Mouse (Mus musculus): ENCODE data around the gene Aacs.

The Aacs gene

GRCm38 (mm10) chr5:125492379-125493092 lies 16.9 kb downstream of the Aacs start:
- DNase-seq (ENCODE audit: low read depth, low spot score) = no peak

GRCm38 (mm10) chr5:125493093-125493423 lies 17.4 kb downstream of the Aacs start:
- no peak for DNase-seq (ENCODE audit: low read depth, low spot score)

- DNase-seq (ENCODE audit: low read depth, low spot score) = no peak
Observed at GRCm38 (mm10) chr5:125495655-125496054, 20.0 kb downstream of the Aacs start.

- DNase-seq (ENCODE audit: low read depth, low spot score) = peak; percentile 76
Observed at GRCm38 (mm10) chr5:125497821-125498600, 22.4 kb downstream of the Aacs start.

- DNase-seq (ENCODE audit: low read depth, low spot score) = no peak
Observed at GRCm38 (mm10) chr5:125501505-125501904, 25.9 kb downstream of the Aacs start.

- no peak for DNase-seq (ENCODE audit: low read depth, low spot score)
Observed at GRCm38 (mm10) chr5:125502186-125502585, 26.6 kb downstream of the Aacs start.

GRCm38 (mm10) chr5:125503628-125504027 lies 28.0 kb downstream of the Aacs start:
- no peak for DNase-seq (ENCODE audit: low read depth, low spot score)

- DNase-seq (ENCODE audit: low read depth, low spot score) = no peak
Observed at GRCm38 (mm10) chr5:125504692-125505091, 29.1 kb downstream of the Aacs start.

GRCm38 (mm10) chr5:125505968-125506367 lies 30.4 kb downstream of the Aacs start:
- no peak for DNase-seq (ENCODE audit: low read depth, low spot score)

- DNase-seq (ENCODE audit: low read depth, low spot score) = peak; percentile 60
Observed at GRCm38 (mm10) chr5:125507582-125507981, 32.0 kb downstream of the Aacs start.

- DNase-seq (ENCODE audit: low read depth, low spot score) = no peak
Observed at GRCm38 (mm10) chr5:125508006-125508405, 32.4 kb downstream of the Aacs start.

- DNase-seq (ENCODE audit: low read depth, low spot score) = peak; percentile 82
Observed at GRCm38 (mm10) chr5:125509541-125509940, 33.9 kb downstream of the Aacs start.

GRCm38 (mm10) chr5:125515006-125515405 lies 39.4 kb downstream of the Aacs start:
- DNase-seq (ENCODE audit: low read depth, low spot score) = no peak

- peak; percentile 39 for DNase-seq (ENCODE audit: low read depth, low spot score)
Observed at GRCm38 (mm10) chr5:125518640-125519039, 43.0 kb downstream of the Aacs start.

- peak; percentile 64 for DNase-seq (ENCODE audit: low read depth, low spot score)
Observed at GRCm38 (mm10) chr5:125520930-125521590, 45.4 kb downstream of the Aacs start.

- DNase-seq (ENCODE audit: low read depth, low spot score) = peak; percentile 73
Observed at GRCm38 (mm10) chr5:125523361-125523760, 47.7 kb downstream of the Aacs start.

GRCm38 (mm10) chr5:125525516-125525915 lies 49.9 kb downstream of the Aacs start:
- DNase-seq (ENCODE audit: low read depth, low spot score) = peak; percentile 54

GRCm38 (mm10) chr5:125526464-125526863 lies 50.9 kb downstream of the Aacs start:
- peak; percentile 78 for DNase-seq (ENCODE audit: low read depth, low spot score)

- peak; percentile 80 for DNase-seq (ENCODE audit: low read depth, low spot score)
Observed at GRCm38 (mm10) chr5:125529109-125529508, 53.5 kb downstream of the Aacs start.

GRCm38 (mm10) chr5:125531634-125532033 lies 56.0 kb downstream of the Aacs start, which contains the start of gene Tmem132b:
Gene Tmem132b, plus strand, starts transcription at chr5:125531774.
- peak; percentile 83 for DNase-seq (ENCODE audit: low read depth, low spot score)

- DNase-seq (ENCODE audit: low read depth, low spot score) = peak; percentile 67
Observed at GRCm38 (mm10) chr5:125532191-125532544, 56.6 kb downstream of the Aacs start.

GRCm38 (mm10) chr5:125532545-125533224 lies 57.1 kb downstream of the Aacs start:
- no peak for DNase-seq (ENCODE audit: low read depth, low spot score)

All from ES-CJ7 (cell line).